Mouse (Mus musculus) forebrain, embryonic 11.5 days (tissue): ENCODE results near the gene Apobec1. TPM values are rescaled to one million over a fixed set of nuclear protein-coding genes. Genes with fewer than 3 reads are reported as not detected.

Experiments used
- polyA plus RNA-seq: library from polyadenylated mRNA; unstranded; fragments of >200 nt; fragmentation: Nextera tagmentation; extraction: Ambion mirVana; gene quantifications from 2 replicates; pipeline ENCODE4 v1.2.1, GENCODE M21; 2014

The Apobec1 gene
- polyA plus RNA-seq, 1 experiment from 2014 or later, result 1.7 TPM

Other genes with a start within 250 kb of the Apobec1 start
- 62.9 and 64.9 TPM in 2 replicates for gene Rimklb, start 103.7 kb downstream of the Apobec1 start, polyA plus RNA-seq
- 0.77 and 1.3 TPM in 2 replicates for gene Mfap5, start 96.6 kb downstream of the Apobec1 start, polyA plus RNA-seq
- not detected in 2 replicates for gene Aicda, start 48.6 kb downstream of the Apobec1 start, polyA plus RNA-seq
- gene Gdf3, start 7.6 kb upstream of the Apobec1 start, polyA plus RNA-seq, result 0.11 TPM in 1 of 2 replicates, not detected in the other
- gene Dppa3, start 24.0 kb upstream of the Apobec1 start, polyA plus RNA-seq, result not detected in 2 replicates
- 0.31 TPM in 1 of 2 replicates, not detected in the other for gene Nanog, start 105.0 kb upstream of the Apobec1 start, polyA plus RNA-seq
- gene Slc2a3, start 199.2 kb upstream of the Apobec1 start, polyA plus RNA-seq, result 30.3 and 37.6 TPM in 2 replicates
- gene Foxj2, start 217.5 kb upstream of the Apobec1 start, polyA plus RNA-seq, result 5.0 and 5.4 TPM in 2 replicates